Mouse (Mus musculus) adrenal gland, adult 2 months (tissue): ENCODE measurements at regions not wholly inside any gene's neighbourhood (a gene's known extent, or its start where the extent isn't known, plus 50 kb on each side); places are given as distances from the start of the nearest gene placed in this dataset.
A peak's percentile ranks its signal among the peaks of the same experiment; 100 is the strongest.

Experiments used
- DNase-seq: peaks from one replicate; pipeline ENCODE4 v3.0.0; 2021

DNA sequence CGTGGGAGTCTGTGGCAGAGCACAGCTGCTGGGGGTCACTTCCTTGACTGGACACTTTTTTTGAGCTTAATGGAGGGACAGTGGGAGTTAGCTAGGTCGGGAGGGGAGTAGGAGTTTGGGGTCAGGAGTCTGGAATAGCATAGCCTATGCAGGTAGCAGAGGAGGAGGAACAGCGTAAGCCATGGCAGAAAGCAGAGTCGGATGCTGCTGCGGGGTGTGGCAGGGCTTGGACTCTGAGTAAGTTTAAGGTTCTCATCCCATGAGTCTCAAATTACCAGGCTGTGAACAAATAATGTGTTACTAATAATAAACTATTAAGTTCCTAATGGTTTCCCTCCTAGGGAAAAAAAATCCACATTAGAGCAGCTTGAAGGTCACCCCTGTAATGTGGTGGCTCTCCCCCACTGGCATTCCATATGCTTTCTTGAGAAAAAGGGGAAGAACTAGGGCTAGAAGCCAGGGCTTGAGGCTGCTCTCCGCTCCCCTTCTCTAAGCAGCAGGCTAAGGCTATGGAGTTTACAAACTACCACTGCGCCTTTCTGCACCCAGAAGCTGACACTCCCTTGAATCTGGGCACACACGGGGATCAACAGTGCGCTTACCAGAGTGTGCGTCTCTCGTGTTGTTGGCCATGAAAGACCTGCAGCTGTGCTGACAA is 213.4 kb upstream of the Pgrmc2 start:
- DNase-seq = no peak

DNA sequence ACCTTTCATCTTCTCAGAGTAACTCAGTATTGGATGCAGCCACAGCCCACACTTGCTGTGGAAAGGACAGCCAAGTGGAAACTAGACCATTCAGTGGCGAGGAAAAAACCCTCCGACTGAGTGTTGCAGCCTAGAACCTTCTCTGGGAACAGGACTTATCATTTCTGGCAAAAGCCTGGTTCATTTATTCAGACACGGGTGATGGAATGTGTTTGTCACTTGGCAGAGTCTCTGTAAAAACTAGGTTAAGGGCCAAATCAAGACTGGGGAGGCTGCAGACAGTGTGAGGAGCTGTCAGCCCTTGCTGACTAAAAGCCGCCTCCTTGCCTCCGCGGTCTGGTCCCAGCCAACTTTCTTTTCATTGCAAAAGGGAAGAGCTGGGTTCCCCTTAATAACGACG is 212.3 kb upstream of the Pgrmc2 start:
- DNase-seq = peak; percentile 81

DNA sequence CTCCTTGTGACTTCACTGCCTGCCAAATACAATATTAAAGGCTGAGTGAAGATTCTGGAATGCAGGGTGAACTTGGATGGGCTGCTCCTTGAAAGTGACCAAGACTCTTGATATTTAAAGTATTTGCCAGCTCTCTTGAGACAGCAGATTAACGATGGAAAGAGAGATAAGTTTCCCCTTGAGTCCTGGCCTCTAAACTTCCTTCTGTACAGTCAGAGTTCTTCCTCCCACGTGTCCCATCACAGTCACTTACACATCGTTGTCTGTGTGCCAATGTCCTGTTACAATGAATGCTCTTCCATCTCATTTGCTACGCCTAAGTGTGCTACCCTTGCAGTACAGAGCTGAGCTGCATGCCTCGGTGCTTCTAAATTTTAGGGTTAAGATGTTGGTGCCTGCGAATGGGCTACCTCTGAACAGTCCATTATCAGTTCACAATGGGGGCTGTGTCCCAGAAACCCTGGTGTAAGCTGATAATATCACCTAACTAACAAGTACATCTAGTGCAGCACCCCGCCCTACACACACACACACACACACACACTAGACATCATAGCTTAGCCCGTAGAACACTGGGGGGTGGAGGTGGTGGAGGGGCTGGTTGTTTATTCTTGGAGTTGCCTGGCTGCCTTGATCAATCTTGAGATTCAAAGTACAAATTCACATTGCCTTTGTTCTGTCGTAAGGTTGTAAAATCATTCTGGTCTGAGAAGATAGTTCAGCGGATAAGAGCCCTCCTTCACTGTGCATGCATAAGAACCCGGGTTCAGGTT is 207.9 kb upstream of the Pgrmc2 start:
- DNase-seq = no peak

DNA sequence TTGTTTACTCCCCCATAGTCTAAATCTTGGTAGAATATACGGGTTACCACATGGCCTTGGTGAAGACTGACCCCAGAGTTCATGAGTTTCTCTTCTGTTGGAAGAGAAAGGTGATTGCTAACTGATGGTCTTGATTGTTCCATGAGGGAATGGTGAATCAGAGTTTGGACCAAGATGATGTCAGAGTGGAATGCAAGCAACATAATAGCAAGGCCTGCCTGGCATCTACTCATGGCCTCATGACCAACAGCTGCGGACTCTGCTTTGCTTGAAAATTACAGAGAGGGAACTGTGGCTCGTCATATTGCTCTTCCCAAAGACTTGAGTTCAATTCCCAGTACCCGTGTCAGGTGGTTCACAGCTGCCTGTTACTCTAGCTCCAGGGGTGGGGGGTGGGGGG is 205.9 kb upstream of the Pgrmc2 start:
- no peak for DNase-seq

DNA sequence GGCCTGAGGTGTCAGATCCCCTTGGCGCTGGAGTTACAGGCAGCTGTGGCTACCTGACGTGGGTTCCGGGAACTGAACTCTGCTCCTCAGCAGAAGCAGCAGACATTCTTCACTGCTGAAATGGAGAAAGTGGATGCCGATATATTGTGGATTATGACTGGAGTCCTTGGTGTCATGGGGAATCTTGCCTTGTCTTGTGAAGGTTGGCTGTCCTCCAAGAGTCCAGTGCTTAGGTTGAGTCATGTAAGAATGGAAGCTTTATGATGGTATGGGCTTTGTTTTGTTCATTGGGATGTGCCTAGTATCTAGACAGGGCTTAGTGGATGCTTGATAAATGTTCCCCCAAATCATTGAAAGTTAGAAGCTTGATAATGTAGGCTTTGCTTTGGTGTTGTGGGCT is 205.2 kb upstream of the Pgrmc2 start:
- DNase-seq = no peak

DNA sequence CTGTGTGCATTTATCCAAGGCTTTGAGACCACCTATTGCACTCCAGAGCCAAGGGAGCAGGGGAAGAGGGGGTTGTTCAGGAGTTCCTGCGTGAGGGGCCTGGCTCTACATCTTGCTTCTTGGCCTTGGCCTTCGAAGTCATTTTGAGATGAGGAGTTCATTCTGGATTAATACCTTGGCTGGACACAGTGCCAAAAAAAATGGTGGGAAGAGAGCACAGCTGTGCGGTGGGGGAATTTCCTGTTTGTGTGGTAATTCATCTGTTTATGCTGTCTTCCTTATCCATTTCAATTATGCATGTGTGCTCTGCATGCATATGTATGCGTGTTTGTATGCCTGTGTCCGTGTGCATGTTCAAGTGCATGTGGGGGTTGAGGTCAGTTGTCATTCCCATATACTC is 202.5 kb upstream of the Pgrmc2 start:
- no peak for DNase-seq

DNA sequence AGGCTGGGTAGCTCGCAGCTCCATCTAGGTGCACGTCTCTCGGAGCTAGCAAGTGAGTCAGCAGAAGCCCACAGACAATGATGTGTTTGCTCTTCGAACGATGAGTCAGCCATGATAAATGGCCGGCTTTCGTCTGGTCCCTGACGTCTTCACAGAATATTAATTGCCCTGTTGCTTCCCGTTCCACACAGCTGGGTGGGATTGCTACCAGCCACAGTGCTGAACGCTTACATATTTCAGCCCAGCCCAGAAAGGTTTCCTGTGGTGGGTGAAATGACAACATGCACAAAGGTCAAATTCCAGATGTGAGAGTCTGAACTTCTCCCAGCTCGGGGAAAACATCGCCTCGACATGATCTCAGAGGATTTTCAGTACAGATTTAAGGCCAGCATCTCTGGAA is 202.1 kb upstream of the Pgrmc2 start:
- peak; percentile 88 for DNase-seq

DNA sequence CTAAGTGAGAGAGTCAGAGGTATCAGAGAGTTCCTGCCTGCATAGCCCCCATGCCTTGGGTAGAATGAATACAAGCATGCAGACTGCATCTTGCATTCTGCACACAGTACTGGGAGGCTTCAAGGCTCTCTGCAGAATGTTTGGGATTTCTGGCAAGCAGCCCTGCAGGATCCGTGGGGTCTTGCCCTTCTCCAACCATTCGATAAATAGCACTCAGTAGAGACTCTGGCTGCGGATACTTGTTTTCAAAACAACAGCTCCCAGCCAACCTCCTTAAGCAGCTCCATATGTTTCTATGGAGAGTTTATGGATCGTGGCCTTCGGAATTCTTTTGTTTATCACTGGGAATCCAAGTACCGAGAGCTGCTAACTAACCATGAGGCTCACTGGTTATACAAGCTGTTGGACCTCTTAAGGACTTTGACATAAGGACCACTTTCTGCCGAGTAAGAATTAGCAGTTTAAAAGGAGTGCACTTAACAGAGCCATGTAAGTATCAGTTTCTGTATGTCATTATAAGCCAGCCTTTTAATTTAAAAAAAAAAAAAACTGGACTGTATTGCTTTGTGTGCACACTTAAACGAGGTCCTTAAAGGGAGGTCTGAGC is 199.7 kb upstream of the Pgrmc2 start:
- no peak for DNase-seq

DNA sequence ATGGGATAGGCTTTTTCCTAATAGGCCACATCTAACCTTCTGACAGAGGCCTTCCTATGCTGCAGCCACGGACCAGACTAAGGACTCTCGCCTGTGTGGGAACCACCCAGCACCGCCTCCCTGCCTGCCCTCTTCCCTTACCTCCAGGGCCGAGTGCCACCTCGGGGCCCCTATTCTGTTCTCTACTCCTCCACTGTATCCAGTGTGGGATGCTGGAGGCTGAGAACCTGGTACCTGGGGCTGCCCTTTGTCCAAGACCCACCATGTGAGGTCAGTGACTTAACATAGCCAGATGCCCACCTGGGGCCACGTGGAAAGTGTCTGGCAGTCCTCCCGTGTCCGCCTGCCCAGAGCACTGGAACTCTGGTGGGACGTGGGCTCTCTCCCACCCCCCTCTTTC is 193.2 kb upstream of the Pgrmc2 start:
- no peak for DNase-seq

DNA sequence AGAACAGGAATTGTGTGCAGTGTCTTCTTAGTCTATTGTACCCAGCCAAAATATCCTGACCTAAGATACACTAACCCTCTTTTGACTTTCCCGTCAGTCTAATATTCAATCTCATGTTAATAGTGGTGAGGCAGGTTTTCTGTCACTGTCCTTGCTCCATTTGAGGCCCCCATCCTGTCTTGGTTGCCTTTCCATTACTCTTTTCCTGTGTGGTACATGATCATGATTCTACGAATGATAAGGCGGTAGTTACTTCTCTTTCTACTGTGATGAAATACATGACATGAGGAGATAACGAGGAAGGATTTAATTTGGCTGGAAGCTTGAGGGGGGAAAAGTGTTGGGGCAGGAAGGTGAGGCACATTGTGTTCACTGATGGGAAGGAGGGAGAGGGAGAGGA is 185.7 kb upstream of the Pgrmc2 start:
- DNase-seq = no peak

DNA sequence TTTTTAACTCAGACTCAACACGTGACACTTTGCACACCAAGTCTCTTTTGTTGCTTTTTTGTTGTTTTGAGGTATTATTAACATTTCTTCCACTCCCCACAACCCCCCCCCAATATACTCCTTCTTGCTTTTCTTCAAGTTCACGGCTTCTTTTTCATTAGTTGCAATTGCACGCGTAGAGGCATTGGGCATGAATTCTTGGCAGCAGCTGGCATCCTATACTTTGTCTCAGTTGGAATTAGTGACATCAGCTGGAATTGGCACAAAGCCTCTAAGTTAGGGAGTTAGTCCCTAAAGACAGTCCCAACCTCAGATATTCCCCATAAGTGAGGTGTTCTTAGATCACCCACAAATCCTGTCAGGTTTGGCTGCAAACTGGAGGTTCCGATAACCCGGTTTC is 183.4 kb upstream of the Pgrmc2 start:
- DNase-seq = no peak

DNA sequence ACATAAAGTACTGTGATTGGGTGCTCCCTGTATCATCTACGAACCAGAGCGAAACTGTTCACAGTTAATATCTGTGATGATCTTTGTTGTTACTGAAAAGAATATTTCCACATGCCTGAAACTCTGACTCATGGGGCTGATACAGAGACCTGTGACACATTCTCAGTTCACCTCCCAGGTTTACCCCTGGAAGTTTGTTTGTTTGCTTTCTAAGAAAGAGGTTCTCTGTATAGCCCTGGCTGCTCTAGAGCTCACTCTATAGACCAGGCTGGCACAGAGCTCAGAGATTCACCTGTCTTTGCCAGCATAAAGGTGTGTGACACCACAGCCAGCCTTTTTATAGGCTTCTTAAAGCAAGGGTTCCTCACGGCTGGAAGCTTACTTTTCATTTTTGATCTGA is 182.6 kb upstream of the Pgrmc2 start:
- DNase-seq = no peak

DNA sequence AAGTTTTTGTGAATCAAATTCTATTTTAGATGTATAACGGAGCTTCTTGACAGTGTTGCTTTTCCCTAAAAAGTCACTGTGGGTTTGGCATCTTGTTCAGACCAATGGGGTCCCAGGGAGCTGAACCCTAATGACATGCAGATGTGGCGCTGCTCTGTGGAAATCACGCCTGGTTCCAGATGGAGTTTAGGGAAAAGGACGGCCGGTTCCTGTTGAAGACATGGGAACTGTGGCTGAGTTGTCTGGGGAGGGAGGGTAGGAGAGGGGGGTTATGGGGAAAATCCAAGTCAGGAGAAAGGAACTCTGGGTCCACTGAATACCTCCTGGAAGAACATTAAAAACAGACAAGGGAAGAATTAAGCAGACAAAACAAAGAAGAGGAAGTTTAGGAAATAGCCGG is 175.4 kb upstream of the Pgrmc2 start:
- no peak for DNase-seq

DNA sequence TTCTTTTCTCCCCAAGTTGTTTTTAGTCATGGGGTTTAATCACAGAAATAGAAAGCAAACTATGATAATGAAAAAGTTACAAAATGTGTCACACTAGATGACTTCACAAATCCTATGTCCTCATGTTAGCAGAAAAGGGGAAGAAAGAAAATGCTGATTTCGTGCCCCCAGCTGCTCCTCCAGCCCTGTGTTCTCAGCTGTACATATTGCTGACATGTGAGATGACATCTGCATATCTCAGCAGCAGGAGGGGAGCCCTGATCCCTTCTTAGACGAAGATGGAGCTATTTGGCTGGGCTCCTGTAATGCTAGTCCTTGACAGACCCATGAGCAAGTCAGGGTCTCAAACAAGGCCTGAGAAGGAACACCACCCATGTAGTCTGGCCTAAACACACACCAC is 162.1 kb upstream of the Pgrmc2 start:
- no peak for DNase-seq

DNA sequence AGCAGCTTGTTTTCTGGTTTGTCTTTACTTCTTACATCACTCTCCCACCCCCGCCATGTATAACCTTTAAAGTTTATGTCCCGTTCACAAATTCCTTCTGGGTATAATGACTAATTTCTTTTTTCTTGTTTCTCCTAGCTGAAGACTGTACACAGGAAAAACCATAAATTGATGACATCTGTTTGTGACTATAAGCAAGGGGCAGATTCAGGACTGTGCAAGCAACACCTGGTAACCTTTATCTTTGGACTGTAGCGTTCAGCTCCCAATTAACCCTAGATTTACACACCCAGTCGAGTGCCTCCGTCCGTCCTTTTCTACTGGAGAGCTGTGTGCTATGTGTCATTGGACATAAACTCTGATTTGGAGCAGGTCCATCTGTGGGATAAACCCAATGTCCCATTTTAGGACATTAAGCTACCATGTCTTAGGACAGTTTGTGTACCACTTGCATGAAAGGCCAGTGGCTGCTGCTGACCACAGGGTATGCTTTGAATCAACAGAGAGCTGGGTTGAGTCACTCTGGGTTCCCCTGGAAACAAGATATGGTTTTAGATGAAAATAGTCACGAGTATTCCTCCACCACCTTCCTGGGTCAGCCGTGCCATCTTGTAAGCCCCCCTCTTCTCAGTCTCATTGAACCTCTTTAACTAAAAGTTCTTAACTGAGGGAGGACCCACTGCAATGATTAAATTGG is 159.2 kb upstream of the Pgrmc2 start:
- no peak for DNase-seq

DNA sequence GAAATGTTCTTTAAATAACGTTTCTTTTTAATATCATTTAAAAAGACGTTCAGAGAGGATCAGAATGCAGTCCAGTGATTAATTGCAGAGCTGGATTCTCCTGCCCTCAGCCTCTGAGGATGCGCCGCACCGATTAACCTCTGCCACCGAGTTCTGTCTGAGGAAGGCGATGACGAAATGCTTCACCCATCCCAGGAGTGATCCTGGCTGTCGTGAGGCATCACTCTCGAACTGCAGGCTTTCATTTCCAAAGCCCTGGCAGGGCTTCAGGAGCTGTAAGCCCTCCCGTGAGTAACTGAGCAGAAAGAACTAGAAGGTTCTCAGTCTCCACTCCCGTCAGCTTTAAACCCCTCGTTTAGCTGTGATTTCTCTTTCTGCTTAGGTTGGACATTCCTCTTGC is 157.0 kb upstream of the Pgrmc2 start:
- DNase-seq = peak; percentile 62

DNA sequence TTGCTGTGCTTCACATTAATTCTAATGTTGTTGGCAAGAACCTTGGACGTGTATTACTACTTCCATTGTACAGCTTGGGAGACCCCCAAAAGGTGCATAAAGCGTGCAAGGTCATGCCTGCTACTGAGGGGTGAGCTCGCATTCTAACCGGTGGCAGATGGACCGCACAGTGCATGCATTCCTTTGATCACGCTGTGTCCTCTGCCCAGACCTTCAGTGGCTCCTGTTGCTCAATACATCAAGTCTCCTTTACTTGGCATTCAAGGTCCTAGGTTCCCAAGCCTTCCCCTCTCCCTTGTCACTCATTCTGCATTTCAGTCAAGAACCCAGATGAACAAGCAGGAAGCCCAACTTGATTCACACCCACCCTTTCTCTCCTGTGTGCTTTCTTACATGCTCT is 156.4 kb upstream of the Pgrmc2 start:
- DNase-seq = peak; percentile 66

DNA sequence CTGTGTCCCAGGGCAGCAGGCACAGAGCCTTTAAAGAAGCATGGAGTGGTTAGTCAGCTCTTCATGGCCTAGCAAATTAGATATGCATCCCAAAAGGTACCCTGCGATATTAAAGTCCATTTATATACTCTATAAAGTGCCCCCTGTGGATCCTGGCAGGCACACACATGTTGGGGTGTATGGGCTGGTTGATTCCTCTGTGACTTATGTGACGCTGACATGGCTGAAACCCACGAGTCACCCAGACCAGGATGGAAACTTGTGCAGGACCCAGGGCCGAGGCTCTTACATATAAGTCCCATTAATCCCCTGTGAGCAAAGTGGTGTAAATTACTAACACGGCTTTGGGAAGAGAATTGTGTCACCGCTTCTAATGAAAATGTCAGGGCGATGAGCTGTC is 155.2 kb upstream of the Pgrmc2 start:
- DNase-seq = no peak

DNA sequence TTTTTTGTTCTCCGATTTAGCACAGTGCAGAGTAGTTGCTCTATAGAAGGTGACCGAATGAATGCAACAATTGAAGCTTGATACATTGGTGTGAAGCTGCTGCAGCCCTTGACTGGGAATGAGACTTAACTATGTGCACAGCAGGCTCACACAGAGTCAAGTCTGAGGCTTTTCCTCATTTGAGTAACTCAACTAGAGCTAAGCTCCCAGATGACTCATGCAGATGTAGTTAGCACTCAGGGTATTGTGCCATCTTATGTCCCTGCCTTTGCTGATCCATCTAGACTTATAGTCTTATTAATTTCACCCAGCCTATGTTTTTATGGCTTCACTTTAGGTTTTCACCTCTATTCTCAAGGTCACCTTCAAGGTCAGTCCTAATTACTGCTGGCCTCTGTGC is 152.8 kb upstream of the Pgrmc2 start:
- DNase-seq = no peak

DNA sequence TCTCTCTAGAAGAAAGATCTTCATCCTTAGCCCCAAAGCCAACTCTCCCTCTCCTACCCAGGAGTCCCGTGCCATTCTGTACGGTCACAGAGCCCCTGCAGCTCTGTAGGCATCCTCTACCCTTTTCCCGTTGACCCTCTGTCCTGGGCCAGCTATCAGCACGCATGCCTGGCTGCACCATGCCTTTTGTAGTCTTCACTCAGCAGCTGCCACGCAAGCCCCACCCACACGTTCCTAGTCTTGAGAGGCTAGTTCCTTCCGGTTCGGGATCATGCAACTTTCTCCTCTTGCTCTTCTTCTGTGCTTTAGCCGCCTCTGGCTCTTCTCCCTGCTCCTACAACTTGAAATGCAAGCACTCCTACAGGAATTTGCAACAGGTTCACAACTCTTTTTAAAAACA is 152.1 kb upstream of the Pgrmc2 start:
- DNase-seq = no peak

DNA sequence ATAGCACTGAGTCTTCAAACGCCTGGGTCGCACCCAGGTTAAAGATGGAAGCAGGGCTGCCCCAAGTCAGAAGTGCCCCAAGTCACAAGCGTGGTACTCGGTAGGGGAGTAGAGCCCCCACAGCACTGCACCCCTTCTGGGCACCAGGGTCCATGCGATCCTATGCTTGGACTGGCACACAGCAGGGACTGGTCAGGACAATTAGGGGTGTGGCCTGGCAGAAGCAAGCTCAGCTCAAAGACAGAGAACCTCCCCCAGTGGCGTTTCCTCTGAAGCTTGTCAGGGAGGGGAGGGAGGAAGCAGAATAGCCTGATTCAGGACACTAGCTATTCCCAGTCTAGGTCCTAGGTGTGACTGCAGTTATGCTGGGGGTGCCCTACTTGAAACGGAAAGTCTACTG is 151.3 kb upstream of the Pgrmc2 start:
- DNase-seq = peak; percentile 23

DNA sequence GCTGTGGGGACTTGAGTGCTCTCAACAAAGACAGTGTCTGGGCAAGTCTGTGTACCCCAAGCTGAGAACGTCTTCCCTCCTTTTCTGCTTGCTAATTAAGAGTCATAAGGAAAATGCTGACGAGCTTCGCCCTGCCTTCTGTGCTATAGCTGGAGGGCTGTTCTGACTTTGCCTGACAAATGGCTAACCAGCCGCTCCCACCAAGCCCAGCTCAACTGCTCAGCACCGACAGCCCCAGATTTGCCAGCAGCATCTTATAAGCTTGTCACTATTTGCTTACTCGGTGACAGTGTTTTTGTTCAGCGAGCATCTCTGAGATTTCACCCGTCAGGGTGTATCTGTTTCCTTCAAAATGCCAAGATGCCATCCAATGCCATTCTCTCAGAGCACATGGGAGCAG is 150.6 kb upstream of the Pgrmc2 start:
- DNase-seq = no peak

DNA sequence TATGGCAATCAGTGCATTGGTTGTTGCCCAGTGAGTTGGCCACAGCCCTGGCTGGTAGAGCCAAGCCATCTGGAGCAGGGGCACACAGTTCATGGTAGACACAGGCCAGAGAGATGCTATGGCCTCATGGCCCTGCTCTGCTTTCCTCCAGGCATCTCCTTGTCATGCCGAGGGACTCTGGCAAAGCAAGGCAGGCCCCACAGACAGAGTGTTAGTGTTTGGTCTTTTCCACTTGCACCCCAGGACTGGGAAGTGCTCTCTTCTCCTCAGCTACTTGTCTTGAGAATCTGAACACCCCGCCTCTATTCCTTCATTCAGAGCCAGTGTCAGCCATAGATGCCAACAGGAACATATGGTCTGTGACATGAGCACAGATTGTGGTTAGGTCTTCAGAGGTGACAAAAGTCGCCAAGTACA is 148.1 kb upstream of the Pgrmc2 start:
- no peak for DNase-seq
